Mouse (Mus musculus): ENCODE measurements at regions not wholly inside any gene's neighbourhood (a gene's known extent, or its start where the extent isn't known, plus 50 kb on each side); places are given as distances from the start of the nearest gene placed in this dataset.

GRCm38 (mm10) chr8:116837991-116838390 is 83.3 kb downstream of the Cmc2 start:
- POLR2A ChIA-PET, result no interaction called here

GRCm38 (mm10) chr8:116832181-116832580 is 89.1 kb downstream of the Cmc2 start:
- CTCF ChIA-PET, result interaction anchor here in 1 of 4 experiments (2.1 kb wide), 1 partner anchor 351 kb away, joined by 4 read pairs; no protein-coding TSS in a partner anchor

More at GRCm38 (mm10) chr8:116837991-116838390, 83.3 kb downstream of the Cmc2 start:
- CTCF ChIA-PET, result no interaction called here

GRCm38 (mm10) chr8:116829631-116830030 is 91.6 kb downstream of the Cmc2 start:
- ChIA-PET CTCF (interaction anchor here in 1 of 4 experiments (1.3 kb wide), 1 partner anchor 349 kb away, joined by 3 read pairs; no protein-coding TSS in a partner anchor), POLR2A (interaction anchor here in 1 of 4 experiments (0.6 kb wide), 1 partner anchor 326 kb away, joined by 3 read pairs; no protein-coding TSS in a partner anchor)

More at GRCm38 (mm10) chr8:116832181-116832580, 89.1 kb downstream of the Cmc2 start:
- POLR2A ChIA-PET, result interaction anchor here in 1 of 4 experiments (0.6 kb wide), 1 partner anchor 246 kb away, joined by 3 read pairs; no protein-coding TSS in a partner anchor

- CTCF ChIA-PET, result interaction anchor here in 1 of 4 experiments (1.3 kb wide), 1 partner anchor 347 kb away, joined by 3 read pairs; no protein-coding TSS in a partner anchor
- POLR2A ChIA-PET, result no interaction called here
Measured at GRCm38 (mm10) chr8:116828220-116828619, 93.0 kb downstream of the Cmc2 start.

GRCm38 (mm10) chr8:116827141-116827540 is 94.1 kb downstream of the Cmc2 start:
- ChIA-PET CTCF (interaction anchor here in 3 of 4 experiments (0.5 to 0.7 kb wide), 4 partner anchors 52 to 663 kb away, joined by 3 to 9 read pairs (median 5); no protein-coding TSS in a partner anchor), POLR2A (no interaction called here)

- ChIA-PET CTCF (no interaction called here), POLR2A (interaction anchor here in 2 of 4 experiments (0.5 to 1.2 kb wide), 3 partner anchors 28 to 264 kb away, joined by 3 to 6 read pairs (median 4); no protein-coding TSS in a partner anchor)
Measured at GRCm38 (mm10) chr8:116814118-116814851, 81.5 kb upstream of the Cdyl2 start.

- ChIA-PET POLR2A (no interaction called here), CTCF (interaction anchor here in 1 of 4 experiments (0.7 kb wide), 1 partner anchor 367 kb away, joined by 4 read pairs; no protein-coding TSS in a partner anchor)
Measured at GRCm38 (mm10) chr8:116801313-116801712, 68.5 kb upstream of the Cdyl2 start.

GRCm38 (mm10) chr8:116800636-116801035 is 67.8 kb upstream of the Cdyl2 start:
- POLR2A ChIA-PET, result no interaction called here
- CTCF ChIA-PET, result no interaction called here

GRCm38 (mm10) chr8:116798981-116799380 is 66.2 kb upstream of the Cdyl2 start:
- ChIA-PET CTCF (no interaction called here), POLR2A (no interaction called here)

- ChIA-PET POLR2A (no interaction called here), CTCF (no interaction called here)
Measured at GRCm38 (mm10) chr8:116795713-116796112, 62.9 kb upstream of the Cdyl2 start.

GRCm38 (mm10) chr8:116793107-116793506 is 60.3 kb upstream of the Cdyl2 start:
- POLR2A ChIA-PET, result no interaction called here
- CTCF ChIA-PET, result no interaction called here

- ChIA-PET CTCF (interaction anchor here in 1 of 4 experiments (0.8 kb wide), 1 partner anchor 310 kb away, joined by 3 read pairs; no protein-coding TSS in a partner anchor), POLR2A (no interaction called here)
Measured at GRCm38 (mm10) chr8:116790294-116790693, 57.5 kb upstream of the Cdyl2 start.
